ENCODE assay signal across 8 mouse cellular contexts in genomic region chr10:96621361-96621945, GRCm38 (mm10). TPM values are rescaled to one million over a fixed set of nuclear protein-coding genes. Genes with fewer than 3 reads are reported as not detected.
DNase-seq lines count a peak whose midpoint lies in the region; ATAC-seq and TF ChIP-seq lines count a peak whose summit lies in the region.

No protein-coding gene starts in this region.

- peak overlapping the region; percentile 14; the same call in 1 of the 2 replicates for H3K9ac ChIP-seq in lung, embryonic 15.5 days
- peak overlapping the region; percentile 44 for H3K9ac ChIP-seq in hindbrain, postnatal 0 days (replicated peaks; ENCODE audit: low read length)

- H3K4me2 ChIP-seq in lung, embryonic 15.5 days = peak overlapping the region; percentile 67
- peak overlapping the region; percentile 83 for H3K4me2 ChIP-seq in hindbrain, postnatal 0 days (ENCODE audit: low read depth, low read length)

- 44% methylated on average over 4 of the region's 4 CpGs for WGBS in lung, embryonic 15.5 days
- 56% methylated on average over 4 of the region's 4 CpGs for WGBS in hindbrain, postnatal 0 days
- WGBS in olfactory bulb, adult 2 months = 10% methylated on average over 4 of the region's 4 CpGs

- peaks cover 27% of the 10 kb centered on the region for H3K36me3 ChIP-seq in lung, embryonic 15.5 days
- H3K36me3 ChIP-seq in hindbrain, postnatal 0 days (ENCODE audit: insufficient read depth, low read length) = no peaks in the 10 kb centered on the region

- H3K9me3 ChIP-seq in lung, embryonic 15.5 days = no peaks in the 10 kb centered on the region
- no peaks in the 10 kb centered on the region for H3K9me3 ChIP-seq in hindbrain, postnatal 0 days (ENCODE audit: low read length)

- ATAC-seq in lung, embryonic 15.5 days (ENCODE audit: borderline replicate concordance, extremely low read depth, low FRiP score, low TSS enrichment) = no peak
- no peak for ATAC-seq in hindbrain, postnatal 0 days

- peak overlapping the region; percentile 48 for H3K4me3 ChIP-seq in lung, embryonic 15.5 days
- H3K4me3 ChIP-seq in hindbrain, postnatal 0 days (ENCODE audit: low read length) = peak overlapping the region; percentile 45
- peak overlapping the region; percentile 57 for H3K4me3 ChIP-seq in olfactory bulb, adult 2 months (ENCODE audit: insufficient read depth, low read depth, low read length)

- TF ChIP-seq CTCF in brain, embryonic 14.5 days (IDR thresholded peaks at IDR 0.05; ENCODE audit: borderline replicate concordance, extremely low read depth, insufficient read depth, insufficient read length) = no peak
- TF ChIP-seq CTCF in hindbrain, postnatal 0 days (IDR thresholded peaks at IDR 0.05; ENCODE audit: low read depth) = no peak
- TF ChIP-seq CTCF in olfactory bulb, adult 2 months (IDR thresholded peaks at IDR 0.05; ENCODE audit: insufficient read depth, low read depth, low read length) = no peak

- H3K4me1 ChIP-seq in lung, embryonic 15.5 days = peaks cover 35% of the 10 kb centered on the region
- H3K4me1 ChIP-seq in hindbrain, postnatal 0 days (ENCODE audit: insufficient read depth, low read length) = peaks cover 18% of the 10 kb centered on the region
- peaks cover 5% of the 10 kb centered on the region for H3K4me1 ChIP-seq in olfactory bulb, adult 2 months (ENCODE audit: control insufficient read depth, insufficient read depth, low read length)

- peak overlapping the region; percentile 34; the same call in 1 of the 2 replicates for H3K27ac ChIP-seq in lung, embryonic 15.5 days
- no peak overlapping the region for H3K27ac ChIP-seq in hindbrain, postnatal 0 days
- peak overlapping the region; percentile 59 for H3K27ac ChIP-seq in olfactory bulb, adult 2 months (ENCODE audit: insufficient read depth, low read depth, low read length)

- no peak for DNase-seq in lung, postnatal 14 days
- DNase-seq in brain, embryonic 14.5 days (ENCODE audit: low read depth) = peak; percentile 39
- DNase-seq in hindbrain, postnatal 0 days (ENCODE audit: low spot score) = no peak
- DNase-seq in gastrocnemius, postnatal 25 days = no peak
- no peak for DNase-seq in right cerebral cortex, adult 18-20 months
- DNase-seq in testis, postnatal 10 days (ENCODE audit: low spot score) = no peak

- no peaks in the 10 kb centered on the region for H3K27me3 ChIP-seq in lung, embryonic 15.5 days
- H3K27me3 ChIP-seq in hindbrain, postnatal 0 days (ENCODE audit: insufficient read depth, low read length) = no peaks in the 10 kb centered on the region

- no peak for TF ChIP-seq POLR2A in brain, embryonic 14.5 days (IDR thresholded peaks at IDR 0.05; ENCODE audit: borderline replicate concordance, extremely low read depth, insufficient read depth, insufficient read length, poor library complexity, severe bottlenecking)
- TF ChIP-seq POLR2A in olfactory bulb, adult 2 months (IDR thresholded peaks at IDR 0.05; ENCODE audit: insufficient read depth, low read depth, low read length) = no peak

RNA-seq across cellular contexts. Expression of gene Btg1, which starts 4.6 kb away (rescaled TPM):
- 53.7 and 59.3 TPM in 2 replicates for polyA plus RNA-seq in lung, embryonic 15.5 days (2015; fragmentation: Nextera tagmentation; extraction: Ambion mirVana)
- 33.7 and 43.3 TPM in 2 replicates for polyA plus RNA-seq in brain, embryonic 14.5 days (2012; rRNA removed)
- 18.7 and 18.9 TPM in 2 replicates for total RNA-seq in hindbrain, postnatal 0 days (2014; rRNA removed)
- polyA plus RNA-seq in hindbrain, postnatal 0 days (2015; fragmentation: Nextera tagmentation; extraction: Ambion mirVana) = 28.6 and 29.7 TPM in 2 replicates
- 101 TPM in 1 of 2 replicates, not detected in the other for polyA plus RNA-seq in olfactory bulb, adult 2 months (2012; ENCODE audit: insufficient read depth, insufficient read length, low replicate concordance, missing spikeins)
- total RNA-seq in gastrocnemius, postnatal 25 days (2021) = 10 to 100 TPM; 14.8 to 15.3 TPM
